Mouse (Mus musculus): Measurements from ENCODE around the gene Lmf1. TPM values are rescaled to one million over a fixed set of nuclear protein-coding genes. Genes with fewer than 3 reads are reported as not detected.

Gene Lmf1
- total RNA-seq (2015; ENCODE audit: low replicate concordance) (2.9 and 3.4 TPM in 2 replicates), total RNA-seq (2017; ENCODE audit: low replicate concordance) (0.53 and 4.9 TPM in 2 replicates)

GRCm38 (mm10) chr17:25578920-25579319, at the start of gene Lmf1:
Lmf1 (plus strand) TSS chr17:25579085.
- peak; percentile 99 for ATAC-seq (replicated peaks; ENCODE audit: low FRiP score, poor library complexity, severe bottlenecking)

DNA sequence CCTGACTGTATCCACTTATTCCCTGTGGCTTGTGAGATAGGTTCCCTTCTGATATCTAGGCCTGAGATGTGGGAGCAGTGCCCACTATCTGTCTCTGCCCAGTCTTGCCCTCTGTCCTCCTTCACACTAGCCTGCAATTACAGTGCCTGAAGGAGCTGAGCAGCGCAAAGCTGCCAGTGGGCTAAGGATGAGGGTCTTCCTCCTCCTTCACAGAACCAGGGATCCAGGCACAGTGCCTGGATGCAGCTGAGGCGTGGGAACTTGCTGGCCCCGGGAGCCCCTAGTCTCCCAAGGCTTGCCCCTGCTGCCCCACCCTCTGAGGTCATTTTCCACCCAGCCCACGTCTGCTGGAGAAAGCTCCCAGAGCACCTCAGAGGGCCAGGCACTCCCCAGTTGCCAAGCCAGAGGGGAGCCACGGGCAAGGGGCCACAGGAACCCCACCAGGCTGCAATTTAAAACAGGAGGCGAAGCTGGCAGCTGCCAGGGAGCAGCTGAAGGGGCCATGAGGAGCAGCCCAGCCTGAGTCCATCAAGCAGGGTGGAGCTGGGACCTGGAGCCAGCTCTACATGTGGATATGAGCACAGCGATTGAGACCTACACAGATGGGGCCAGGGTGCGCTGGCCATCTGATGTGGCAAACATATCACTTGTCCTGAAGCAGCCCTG, 48.4 kb upstream of the Lmf1 start:
- no peak for ATAC-seq (replicated peaks; ENCODE audit: low FRiP score, poor library complexity, severe bottlenecking)

DNA sequence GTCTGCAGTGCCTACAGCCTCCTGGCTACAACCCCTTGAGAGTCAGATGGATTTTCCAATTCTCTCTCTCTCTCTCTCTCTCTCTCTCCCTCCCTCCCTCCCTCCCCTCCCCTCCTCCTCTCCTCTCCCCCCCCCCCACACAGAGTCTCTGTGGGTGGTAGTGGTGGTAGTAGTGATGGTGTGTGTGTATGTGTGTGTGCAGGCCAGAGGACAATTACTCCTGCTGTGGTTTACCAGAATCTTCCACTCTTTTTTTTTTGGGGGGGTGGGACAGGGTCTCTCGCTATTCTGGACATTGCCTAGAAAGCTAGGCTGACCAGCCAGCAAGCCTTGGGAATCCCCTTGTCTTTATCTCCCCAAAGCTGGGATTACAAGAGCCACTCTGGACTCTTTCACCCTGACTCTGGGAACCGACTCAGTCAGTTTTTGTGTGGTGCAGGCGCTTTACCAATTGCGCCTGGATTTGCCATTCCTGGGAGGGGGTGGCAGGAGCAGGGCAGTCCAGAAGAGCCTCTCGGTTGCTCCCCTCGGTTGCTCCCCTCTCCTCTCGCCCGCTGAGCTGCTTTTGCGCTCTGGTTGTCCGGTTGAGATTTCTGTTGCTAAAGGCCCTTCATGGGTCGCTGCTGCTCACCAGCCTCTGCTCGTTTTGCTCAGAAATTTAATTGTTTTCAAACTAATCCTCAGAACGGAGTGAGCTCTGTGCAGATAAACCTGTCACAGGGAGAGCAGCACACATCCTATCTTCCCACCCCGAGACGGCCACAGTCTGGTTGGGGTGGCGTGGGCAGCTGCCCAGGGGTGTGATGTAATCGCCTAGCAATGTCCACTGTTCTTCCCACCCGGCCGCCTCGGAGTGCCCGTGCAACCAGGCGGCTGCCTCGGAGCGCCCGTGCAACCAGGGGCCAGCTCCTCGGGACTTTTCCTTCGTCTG, 39.7 kb upstream of the Lmf1 start:
- no peak for ATAC-seq (replicated peaks; ENCODE audit: low FRiP score, poor library complexity, severe bottlenecking)

GRCm38 (mm10) chr17:25540731-25541130, 38.2 kb upstream of the Lmf1 start:
- no peak for ATAC-seq (replicated peaks; ENCODE audit: low FRiP score, poor library complexity, severe bottlenecking)

DNA sequence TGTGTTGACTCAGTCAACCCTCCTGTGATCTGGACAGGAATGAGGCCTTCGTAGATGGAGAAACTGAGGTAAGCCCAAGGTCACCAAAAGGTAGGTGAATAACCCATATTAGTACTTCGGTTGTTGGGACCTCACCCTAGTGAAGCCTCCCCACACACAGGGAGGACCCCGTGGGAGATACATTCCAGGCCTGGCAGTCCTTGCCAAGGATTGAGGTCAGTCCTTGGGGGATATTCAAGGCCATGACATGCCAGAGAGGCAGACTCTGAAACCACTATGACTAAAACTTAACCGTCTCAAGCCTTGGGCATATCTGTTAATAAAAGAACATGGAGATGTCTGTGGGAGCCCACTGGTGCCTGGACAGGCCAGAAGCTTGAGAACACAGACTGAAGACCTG, 37.1 kb upstream of the Lmf1 start:
- no peak for ATAC-seq (replicated peaks; ENCODE audit: low FRiP score, poor library complexity, severe bottlenecking)

- ATAC-seq (replicated peaks; ENCODE audit: low FRiP score, poor library complexity, severe bottlenecking): no peak
These were observed 31.9 kb upstream of the Lmf1 start for GRCm38 (mm10) chr17:25547026-25547425.

DNA sequence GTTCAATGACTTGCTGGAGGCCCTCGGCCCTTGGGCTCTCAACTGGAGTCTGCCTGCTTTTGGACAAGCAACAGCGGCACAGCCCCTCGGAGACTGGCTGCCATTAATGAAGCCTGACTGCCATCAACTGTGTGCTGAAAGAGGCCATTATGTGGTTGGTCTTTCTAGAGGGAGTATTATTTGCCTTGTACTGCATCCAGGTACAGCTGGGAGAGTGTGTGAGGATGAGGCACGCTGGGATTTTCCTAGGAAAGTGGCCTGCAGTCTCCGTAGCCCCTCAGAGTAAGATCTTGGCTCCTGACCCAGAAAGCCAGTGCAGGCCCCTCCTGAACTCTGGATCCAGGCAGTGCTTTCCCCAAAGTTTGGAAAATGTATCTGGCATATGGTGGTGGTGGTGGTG, 28.9 kb upstream of the Lmf1 start:
- ATAC-seq (replicated peaks; ENCODE audit: low FRiP score, poor library complexity, severe bottlenecking): no peak

DNA sequence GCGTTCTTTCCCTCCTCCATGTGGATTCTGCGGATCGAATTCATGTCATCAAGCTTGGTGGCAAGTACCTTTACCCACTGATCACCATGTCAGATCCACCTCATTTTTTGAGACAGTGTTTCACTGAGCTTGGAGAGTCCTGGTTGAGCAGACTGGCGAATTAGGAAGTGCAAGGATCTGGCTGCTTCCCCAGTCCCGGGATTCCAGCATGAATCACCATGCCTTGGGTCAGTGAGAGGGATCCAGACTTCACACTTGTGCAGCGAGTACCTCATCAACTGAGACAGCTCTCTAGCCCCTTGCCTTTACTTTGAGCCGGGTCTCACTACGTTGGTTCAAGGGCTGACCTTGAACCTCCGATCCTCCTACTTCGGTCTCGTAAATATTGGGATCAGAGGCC, 27.6 kb upstream of the Lmf1 start:
- ATAC-seq (replicated peaks; ENCODE audit: low FRiP score, poor library complexity, severe bottlenecking): no peak

GRCm38 (mm10) chr17:25555159-25555558, 23.7 kb upstream of the Lmf1 start:
- no peak for ATAC-seq (replicated peaks; ENCODE audit: low FRiP score, poor library complexity, severe bottlenecking)

GRCm38 (mm10) chr17:25555666-25556629, 22.9 kb upstream of the Lmf1 start:
- ATAC-seq (replicated peaks; ENCODE audit: low FRiP score, poor library complexity, severe bottlenecking): no peak

DNA sequence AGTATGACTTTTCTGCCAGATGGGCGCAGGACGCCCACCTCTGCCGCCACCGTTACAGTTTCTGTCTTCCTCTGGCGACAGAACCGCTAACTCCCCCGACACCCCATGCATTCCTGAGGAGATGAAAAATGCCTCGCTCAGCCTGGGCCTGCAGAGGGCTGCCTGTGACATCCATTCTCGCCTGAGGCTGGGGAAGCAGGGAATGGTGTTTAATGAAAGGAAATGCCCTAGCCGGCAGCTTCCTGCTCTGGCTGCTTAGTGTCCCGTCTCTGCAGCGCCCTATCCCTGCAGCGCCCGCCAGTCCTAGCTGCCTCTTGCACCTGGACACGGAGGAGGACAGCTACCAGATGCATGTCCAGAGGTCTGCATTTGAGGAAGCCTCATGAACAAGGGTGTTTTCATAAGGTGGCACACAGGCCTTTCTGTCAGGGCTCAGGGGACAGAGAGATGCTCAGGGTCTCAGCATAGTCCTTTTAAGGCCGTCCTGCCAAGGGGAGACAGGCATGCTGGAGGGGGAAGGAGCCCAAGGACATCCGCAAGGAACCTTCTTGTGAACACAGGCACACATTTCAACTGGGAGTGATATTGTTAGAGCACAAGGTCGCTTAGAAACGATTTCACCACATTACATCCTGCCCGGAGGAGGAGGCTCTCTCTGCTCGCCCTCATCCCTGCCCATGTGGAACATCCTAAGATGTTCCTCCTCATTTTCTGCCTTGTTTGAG, 22.1 kb upstream of the Lmf1 start:
- ATAC-seq (replicated peaks; ENCODE audit: low FRiP score, poor library complexity, severe bottlenecking): no peak

GRCm38 (mm10) chr17:25559634-25560033, 19.3 kb upstream of the Lmf1 start:
- no peak for ATAC-seq (replicated peaks; ENCODE audit: low FRiP score, poor library complexity, severe bottlenecking)

GRCm38 (mm10) chr17:25560554-25561222, 18.2 kb upstream of the Lmf1 start:
- ATAC-seq (replicated peaks; ENCODE audit: low FRiP score, poor library complexity, severe bottlenecking): no peak

GRCm38 (mm10) chr17:25561223-25562028, 17.5 kb upstream of the Lmf1 start:
- no peak for ATAC-seq (replicated peaks; ENCODE audit: low FRiP score, poor library complexity, severe bottlenecking)

- no peak for ATAC-seq (replicated peaks; ENCODE audit: low FRiP score, poor library complexity, severe bottlenecking)
These were observed 14.4 kb upstream of the Lmf1 start for GRCm38 (mm10) chr17:25564481-25564880.

DNA sequence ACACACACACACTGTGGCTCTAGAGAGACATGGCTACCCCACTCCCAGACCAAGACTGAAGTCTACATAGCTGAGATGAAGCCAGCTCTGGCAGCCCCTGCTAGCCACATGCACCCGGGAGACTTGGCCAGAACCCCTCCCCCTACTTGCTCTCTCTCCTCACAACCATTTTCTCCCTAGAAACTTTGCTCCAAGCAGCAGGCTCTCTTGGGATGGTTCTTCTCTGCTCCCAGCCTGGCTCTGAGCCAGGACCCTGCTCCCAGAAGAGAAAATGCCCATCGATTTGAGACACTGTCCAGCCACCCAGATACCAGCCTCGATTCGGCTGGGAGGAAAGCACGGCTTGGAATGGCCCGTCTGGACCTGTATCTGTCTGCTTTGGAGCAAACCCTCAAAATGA, 13.6 kb upstream of the Lmf1 start:
- ATAC-seq (replicated peaks; ENCODE audit: low FRiP score, poor library complexity, severe bottlenecking): no peak

- ATAC-seq (replicated peaks; ENCODE audit: low FRiP score, poor library complexity, severe bottlenecking): no peak
These were observed 12.9 kb upstream of the Lmf1 start for GRCm38 (mm10) chr17:25565860-25566600.
